Mouse (Mus musculus) 3134 (cell line): ENCODE results near the gene Fdx1.

Experiments
- DNase-seq: peaks from one replicate; pipeline ENCODE4 v3.0.0-alpha.2; 2011; ENCODE audit warnings: low spot score; ENCODE audit not compliant: insufficient read length; ENCODE audit errors: extremely low read depth

Fdx1 gene

GRCm38 (mm10) chr9:51964110-51964509 is 754 bp upstream of the Fdx1 start:
- DNase-seq: no peak

GRCm38 (mm10) chr9:51961190-51961909 is 2.0 kb downstream of the Fdx1 start:
- DNase-seq: no peak

GRCm38 (mm10) chr9:51960331-51960730 is 3.0 kb downstream of the Fdx1 start:
- DNase-seq: no peak

DNA sequence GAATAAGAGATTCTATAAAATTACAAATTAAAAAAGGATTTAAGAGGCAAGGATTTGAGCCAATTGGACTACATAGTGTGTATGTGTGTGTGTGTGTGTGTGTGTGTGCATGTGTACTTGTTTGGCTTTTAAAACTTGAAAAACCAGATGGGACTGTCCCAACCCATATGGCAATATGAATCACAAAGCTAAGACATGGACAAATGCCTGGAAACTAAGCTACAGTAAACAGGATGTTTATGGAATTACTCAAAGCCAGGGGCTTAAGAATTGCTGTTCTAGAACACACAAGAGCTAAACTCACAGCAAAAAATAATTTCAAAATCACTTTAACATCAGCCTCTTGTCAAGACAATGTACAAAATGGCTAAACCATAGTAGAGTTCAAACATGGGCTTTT is 4.4 kb downstream of the Fdx1 start:
- no peak for DNase-seq

GRCm38 (mm10) chr9:51957025-51957424 is 6.3 kb downstream of the Fdx1 start:
- no peak for DNase-seq

DNA sequence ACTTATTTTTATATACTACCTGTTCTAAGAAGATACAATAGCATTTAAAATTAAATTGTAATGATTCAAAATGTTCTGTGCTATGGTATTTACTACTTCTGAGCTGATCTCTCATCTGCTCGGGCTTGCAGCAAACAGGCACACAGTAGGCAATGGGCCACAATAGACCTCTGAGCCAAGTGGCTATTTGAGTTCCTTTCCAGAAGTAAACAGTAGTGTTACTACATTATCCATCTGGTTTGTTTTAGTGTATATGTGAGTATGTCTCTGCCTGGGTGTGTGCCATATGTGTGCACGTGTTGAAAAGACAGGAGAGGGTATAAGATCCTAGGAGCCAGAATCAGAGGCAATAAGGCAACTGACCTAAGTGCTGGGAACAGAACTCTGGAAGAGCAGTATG is 6.9 kb downstream of the Fdx1 start:
- DNase-seq: no peak

GRCm38 (mm10) chr9:51951337-51951736 is 12.0 kb downstream of the Fdx1 start:
- DNase-seq: no peak

GRCm38 (mm10) chr9:51950667-51951066 is 12.7 kb downstream of the Fdx1 start:
- DNase-seq: no peak

- no peak for DNase-seq
These were observed 13.1 kb downstream of the Fdx1 start for GRCm38 (mm10) chr9:51950225-51950624.

DNA sequence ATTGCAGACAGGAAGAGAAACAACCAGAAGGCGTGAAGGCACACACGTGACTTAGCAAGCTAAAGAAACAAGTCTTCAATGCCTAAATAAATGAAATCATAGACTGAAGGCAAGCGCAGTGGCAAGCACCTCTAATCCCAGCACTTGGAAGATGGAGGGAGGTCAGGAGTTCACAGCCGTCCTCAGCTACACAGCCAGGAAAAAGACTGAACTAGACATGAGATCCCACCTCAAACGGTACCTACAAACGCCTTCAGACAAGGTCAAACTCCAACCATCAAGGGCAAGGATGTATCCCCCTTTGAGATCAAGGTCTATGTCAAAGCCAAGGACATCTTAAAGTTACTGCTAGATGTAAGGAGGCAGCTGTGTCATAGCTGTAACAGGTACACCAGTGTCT is 19.4 kb downstream of the Fdx1 start:
- no peak for DNase-seq

DNA sequence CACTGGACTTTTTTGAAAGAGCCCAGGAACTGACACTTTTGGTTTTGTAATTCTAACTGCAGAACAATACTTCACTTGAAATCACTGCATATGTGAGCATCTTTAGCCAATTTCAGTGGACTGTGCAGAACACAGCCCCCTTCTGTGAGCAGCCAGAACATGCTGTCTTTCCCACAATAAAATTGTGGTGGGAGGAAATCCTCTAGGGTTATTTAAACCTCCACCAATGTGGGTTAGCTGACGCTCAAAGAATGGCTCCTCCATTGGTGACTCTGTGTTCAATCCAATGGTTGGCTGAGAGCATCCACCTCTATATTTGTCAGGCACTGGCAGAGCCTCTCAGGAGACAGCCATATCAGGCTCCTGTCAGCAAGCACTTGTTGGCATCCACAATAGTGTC is 28.7 kb downstream of the Fdx1 start:
- no peak for DNase-seq

DNA sequence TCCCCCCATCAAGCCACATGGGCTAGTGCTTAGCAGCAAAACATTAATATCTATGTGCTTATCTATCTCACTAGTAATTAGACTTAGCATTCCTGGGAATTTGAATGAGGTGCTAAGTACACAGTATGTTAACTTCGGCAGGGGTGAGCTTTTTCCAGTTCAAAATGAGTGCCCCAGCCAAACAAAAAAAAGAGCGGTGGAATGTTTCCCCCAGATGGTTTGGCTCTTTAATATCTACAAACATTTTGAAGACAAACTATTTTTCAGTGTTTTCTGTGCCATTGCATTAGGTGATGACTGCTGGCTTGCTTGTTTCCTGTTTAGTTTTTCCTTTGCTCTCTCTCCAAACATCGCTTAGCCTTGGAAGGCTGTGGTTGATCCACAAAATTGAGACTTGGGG is 31.4 kb downstream of the Fdx1 start:
- no peak for DNase-seq

DNA sequence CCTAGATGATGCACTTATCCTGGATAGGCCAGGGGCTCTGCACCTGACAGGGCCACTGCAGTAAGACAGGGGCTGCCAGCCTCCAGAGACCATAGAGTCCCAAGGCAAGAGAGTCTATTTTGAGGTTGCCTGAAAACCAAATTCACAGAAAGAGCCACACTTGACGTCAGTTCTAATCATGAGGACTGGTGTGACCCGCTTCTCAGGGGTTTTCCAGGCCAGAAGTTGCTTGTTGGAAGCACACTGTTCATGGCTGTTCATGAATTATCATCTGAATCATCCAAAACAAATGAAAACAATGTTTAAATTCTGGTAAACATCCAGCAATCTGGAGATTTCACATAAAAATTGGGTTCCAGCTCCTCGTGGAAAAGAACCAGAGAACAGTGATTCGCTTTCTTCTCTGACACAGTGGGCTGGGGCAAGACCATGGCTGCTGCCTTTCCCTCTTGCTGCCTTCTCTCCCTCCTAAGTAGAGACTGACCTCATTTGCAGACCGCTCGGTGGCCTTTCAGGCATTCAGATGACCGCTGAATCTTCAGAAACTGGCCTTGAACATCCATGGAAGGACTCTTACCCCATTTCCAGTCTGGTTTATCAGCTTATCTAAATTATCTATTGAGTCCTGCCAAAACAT is 32.2 kb downstream of the Fdx1 start:
- DNase-seq: no peak

DNA sequence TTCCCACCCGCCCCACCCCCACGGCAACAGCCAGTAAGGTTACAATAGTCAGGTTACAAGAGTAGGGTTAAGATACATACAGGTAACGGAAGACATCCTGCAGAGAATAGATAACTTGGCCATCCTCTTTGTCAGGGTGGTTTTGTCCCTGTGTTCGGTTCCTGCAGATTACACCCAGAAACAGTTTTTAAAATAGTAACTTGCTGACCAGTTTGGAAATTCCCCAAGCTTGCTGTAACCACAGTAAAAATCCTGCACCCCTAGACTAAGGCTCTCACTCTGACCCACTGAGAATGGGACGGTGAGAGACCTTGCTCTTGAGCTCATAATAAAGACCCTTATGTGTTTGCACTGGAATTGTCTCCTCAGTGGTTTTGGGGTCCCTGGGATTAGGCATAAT is 33.4 kb downstream of the Fdx1 start:
- no peak for DNase-seq

DNA sequence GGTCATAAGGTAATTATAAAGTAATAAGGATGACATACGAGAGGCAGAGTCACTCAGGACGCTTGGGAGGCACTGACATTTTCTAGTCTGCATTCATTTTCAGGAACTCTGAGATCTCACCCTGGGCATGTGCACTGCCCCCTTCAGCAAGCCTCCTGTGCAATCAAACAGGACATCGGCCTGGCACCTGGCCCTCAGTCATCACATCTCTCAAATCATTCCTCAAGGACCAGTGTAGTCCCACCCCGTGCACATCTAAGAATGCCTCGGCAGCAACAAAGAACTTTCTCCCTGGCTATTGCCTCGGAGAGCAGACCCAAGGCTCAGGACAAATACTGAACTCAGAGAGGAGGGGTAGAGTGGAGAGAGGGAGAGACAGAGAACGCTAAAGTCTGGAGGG is 34.7 kb downstream of the Fdx1 start:
- DNase-seq: no peak

- no peak for DNase-seq
These were observed 35.2 kb downstream of the Fdx1 start for GRCm38 (mm10) chr9:51928116-51928515.

DNA sequence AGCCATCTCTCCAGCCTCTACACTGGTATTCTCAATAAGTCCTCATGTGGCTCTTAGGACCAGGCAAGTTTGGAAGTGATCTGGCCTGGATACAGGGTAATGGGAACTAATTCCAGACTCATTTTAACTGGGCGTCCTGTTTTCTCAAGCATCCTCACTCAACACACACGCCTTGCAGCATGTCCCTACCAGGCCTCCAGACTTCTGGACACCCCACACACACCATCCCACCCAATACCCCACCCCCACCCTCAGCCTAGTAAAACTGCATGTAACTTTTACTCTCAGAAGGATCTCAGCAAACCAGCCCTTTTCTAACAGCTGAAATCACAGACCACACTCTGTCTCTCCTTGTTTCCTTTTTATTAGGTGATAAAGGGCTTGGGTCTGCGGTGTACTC is 35.7 kb downstream of the Fdx1 start:
- DNase-seq: no peak

DNA sequence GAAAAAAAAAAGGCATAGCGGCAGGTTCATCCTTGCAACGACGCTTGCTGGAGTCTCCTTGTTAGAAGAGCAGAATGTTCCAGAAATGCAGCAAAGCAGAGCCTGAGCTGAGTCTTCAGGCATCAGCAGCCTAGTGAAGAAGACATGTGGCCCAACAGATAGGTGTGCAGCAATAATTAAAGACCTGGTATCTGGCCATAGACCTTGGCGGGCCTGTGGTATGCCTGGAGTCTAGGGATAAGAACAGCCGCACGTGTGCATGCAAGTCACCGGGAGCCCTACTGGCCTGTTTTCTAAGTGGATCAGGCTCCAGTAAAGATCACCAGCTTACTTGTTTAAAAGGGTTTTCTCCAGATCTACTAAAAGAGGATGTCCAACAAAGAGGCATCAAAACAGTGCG is 36.7 kb downstream of the Fdx1 start:
- DNase-seq: no peak

DNA sequence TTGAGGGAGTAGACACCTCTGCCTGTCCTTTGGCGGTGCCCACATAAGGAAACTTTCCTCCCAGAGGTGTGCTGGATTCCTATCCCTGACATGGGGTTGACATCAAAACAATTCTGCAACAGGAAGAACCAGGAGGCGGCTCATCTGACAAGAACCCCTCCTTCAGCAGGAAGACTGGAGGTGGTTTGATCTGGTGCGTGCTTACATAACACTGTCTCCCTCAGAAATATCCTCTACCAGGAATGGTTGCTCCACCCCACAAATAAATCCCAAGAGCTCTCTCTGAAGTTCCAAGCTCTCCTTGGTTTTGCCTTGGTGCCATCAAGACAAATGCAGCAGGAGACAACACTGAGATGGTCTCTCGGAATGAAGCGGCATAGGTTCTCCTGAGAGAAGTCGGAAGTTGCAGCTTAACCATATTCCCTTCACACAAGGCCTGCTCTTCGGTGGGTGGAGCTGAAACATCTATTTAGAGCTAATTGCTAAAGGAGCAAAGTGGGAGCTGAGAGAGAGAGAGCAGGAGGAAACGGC is 38.7 kb downstream of the Fdx1 start:
- no peak for DNase-seq

- DNase-seq: no peak
These were observed 40.6 kb downstream of the Fdx1 start for GRCm38 (mm10) chr9:51922756-51923155.

DNA sequence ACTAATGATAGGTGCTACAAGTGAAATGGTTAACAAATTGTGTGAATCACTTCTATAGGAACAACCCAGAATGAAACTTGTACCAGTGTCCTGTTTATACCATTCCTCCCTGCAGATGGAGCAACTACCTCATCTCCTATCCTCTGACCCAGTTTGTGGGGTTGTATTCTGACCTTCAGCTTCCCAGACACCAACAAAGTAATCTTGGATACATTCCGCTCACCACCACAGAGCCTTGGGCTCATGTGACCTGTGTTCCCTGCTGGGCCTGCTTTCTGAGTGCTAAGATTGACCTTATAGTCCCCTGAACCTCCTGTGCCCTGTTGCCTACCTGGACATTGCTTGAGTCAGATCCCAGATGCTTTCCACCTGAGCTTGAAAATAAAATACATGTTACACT is 47.8 kb downstream of the Fdx1 start:
- no peak for DNase-seq

DNA sequence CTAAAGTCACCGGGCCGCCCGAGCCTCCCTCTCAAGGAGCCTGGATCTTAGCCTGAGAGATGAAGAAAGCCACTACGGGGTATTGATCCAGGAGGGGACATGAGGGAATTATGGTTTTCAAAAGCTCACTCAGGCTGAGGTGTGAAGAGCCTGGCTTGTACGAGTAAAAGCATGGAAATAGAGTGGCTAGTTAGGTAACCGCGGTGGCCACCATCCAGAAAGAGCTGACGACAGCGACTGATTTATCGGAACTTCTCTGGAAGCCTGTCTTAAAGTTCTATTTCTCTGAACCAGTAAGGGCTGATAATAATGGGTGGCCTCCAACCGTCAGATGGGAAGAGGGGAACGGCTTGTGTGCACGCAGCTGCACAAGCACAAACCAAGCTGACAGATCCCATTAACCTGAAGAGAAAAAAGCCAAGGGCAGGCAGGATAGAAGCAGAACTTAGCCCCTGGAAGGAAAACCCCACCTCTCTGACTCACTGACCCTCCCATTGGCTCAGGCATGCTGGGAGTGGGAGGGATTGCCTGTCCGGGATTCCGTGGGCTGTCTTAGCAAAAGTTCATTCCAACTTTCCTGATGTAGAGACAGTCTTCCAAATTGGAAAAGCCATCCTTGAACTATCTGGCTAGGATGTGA is 48.8 kb downstream of the Fdx1 start:
- DNase-seq: no peak
